Mouse (Mus musculus) lung, adult 18-20 months (tissue): ENCODE data around the gene Msx1.
"Not testable (repeated sequence)": the region's sequence is repeated elsewhere in the genome, so short reads cannot be mapped to it uniquely, and the experiment has no call there.

Experiments
- DNase-seq, 2 experiments: peaks; one replicate each; pipeline ENCODE4 v3.0.0; 2022; ENCODE audit warnings: mixed read lengths in 2 of 2

Msx1 gene

DNA sequence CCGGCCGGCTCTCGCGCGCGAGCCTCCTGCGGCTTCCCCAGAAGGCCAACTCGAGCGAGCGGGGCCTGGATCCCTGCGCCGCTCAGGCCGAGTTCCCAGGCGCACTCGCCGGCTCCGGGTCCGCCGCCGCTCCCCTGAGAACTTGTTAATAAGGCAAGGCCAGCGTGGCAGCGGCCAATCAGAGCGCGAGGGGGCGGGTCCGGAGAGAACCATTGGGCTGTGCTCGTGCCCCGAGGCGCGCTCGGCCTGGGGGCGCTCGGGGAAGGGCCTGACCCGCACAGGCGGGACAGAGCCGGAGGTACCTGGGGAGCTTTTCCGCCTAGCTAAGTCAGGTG lies at the start of gene Msx1:
TSS of gene Msx1 (minus strand) at position 123 of the 335 bp plus-strand sequence.
- DNase-seq: peak; percentile 82 to 84

DNA sequence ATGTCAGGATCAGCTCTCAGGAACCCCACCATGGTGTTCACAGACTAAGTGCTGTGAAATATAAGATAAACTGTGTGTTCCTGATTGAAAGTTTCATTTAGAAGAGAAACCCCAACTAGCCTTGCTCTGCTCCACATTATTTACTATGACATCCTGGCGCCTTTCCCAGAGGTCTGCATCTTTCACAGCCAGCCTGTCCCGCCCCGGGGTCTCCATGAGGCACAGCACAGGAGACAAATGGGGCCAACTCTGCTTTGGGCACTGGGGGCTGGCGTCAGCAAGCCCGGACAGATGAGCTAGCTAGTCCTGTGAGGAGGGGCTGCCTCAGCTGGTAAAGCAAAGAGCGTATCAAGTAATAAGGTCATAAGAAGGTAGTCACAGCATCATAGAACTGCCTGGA lies 41.1 kb upstream of the Msx1 start:
- no peak for DNase-seq

DNA sequence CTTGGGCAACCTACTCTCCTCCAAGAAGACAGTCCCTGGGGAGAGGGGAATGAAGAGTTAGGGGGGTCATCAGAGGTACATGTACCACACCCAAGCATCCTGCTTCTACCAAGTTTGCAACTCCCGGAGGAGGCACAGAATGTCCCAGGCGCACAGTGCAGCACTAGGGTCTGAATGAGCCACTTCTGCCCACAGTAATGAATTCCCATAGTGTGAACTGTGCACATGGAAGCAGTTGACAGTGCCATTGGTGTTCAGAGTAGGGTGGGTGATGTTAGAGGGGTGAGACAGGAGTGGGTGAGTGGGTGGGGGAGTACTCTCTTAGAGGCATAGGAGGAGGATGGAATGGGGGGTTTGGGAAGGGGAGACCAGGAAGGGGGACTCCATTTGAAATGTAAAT lies 39.9 kb upstream of the Msx1 start:
- no peak for DNase-seq

DNA sequence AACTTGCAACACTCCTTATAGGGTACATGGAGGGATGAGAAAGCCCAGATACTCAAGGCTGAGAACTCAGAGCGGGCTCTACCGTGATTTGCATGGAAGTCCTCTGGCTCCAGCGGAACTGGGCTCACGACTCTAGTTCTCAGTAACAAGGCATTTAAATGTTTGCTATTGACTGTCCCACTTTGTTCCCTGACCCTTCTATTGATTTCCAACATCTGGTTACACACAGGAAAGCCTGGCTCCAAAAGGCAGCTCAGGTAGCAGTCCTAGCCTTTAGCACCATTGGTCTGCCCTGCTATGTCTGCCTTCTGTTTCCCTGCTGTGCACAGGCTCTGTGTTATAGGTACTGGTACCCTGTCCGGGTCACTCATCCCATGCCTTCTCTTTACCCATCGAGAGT lies 36.5 kb upstream of the Msx1 start:
- no peak for DNase-seq

DNA sequence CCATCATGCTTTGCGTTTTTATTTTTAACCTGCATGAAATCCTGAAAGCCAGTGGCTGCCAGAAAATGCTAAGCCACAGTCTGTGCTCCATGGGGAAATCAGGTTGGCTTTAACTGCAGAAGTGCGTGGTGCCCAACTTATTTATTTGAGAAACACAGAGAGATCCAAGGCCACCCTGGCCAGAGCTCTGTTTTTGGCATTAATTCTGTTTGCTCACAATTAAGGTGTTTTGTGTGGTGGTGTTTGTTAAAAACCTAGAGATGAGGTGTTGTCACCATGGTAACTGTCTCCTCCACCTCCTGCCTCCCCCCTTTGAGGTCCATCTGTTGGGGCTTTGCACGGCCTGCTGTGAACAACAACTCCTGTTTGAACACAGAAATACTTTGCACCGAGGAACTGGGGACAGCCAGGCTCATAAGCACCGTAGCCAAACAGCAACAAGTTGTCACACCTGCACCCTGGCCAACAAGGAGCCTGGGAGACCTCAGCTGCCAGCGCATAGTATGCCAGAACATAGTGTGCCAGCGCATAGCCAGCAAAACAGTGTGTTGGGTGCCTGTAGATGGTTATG lies 35.9 kb upstream of the Msx1 start:
- DNase-seq: no peak

DNA sequence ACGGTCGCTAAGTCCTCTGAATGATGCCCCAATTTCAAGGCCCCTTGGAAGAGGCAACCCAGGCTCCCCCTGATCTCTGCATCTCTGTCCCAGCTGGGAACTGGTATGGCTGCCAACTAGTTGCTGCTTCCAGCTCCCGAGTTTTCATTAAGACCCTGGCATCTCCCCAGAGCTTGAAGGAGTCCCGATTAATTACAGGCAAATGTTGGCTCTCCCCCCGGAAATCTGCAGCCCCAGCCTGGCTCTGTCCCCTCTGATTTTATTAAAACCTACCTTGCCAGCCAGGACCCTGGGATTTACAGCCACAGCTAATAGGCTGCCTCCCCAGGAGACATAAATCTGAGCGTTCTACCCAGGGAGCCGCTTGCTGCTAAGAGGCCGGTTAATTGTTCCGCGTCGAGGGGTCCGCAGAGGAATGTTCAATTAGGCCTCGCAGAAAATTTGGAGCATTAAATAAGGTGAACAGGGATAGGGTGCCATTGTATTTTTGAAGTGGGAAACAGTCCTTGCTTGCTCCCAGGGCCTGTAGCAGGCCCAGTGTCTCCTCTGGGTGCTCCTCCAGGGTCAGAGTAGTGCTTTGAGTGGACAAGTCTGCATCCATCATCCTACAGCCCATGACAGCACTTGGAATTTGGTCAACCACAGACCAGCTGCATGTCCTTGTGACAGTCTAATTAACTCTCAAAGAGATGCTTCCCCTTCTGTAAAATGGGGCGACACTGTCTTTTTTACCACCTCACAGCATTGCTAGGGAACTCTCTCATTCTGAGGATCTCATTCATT lies 33.6 kb upstream of the Msx1 start:
- no peak for DNase-seq

DNA sequence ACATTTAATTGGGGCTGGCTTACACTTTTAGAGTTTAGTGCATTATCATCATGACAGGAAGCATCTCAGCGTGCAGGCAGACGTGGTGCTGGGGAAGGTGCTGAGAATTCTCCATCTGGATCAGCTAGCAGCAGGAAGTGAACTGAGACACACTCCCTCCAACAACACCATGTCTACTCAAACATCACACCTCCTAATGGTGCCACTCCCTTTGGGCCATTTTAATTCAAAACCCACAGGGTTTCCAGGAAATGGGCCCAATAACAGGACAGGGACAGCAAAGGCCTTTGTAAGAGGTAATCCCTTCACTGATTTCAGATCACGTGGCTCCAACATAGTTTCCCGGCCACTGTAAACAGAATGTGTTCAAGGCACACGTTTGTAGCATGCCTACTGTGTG lies 31.7 kb upstream of the Msx1 start:
- DNase-seq: no peak

DNA sequence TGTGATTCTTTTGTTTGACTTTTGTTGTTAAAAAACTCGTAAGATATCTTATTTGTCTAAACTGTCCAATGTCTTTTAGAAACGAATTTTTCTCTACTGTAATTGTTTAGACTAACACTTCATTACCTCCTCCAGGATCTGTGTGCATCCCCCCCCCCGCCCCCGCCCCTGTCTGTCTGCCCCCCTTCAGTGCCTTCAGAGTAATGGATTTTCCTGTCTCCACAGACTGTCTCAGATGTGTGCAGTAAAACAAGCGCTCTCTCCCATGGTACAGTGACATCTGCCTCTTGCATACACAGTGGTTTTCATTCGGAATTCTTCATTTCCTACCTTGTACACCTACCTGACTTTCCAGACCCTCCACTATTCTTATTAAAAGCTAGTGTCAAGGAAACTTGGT lies 29.9 kb upstream of the Msx1 start:
- no peak for DNase-seq

DNA sequence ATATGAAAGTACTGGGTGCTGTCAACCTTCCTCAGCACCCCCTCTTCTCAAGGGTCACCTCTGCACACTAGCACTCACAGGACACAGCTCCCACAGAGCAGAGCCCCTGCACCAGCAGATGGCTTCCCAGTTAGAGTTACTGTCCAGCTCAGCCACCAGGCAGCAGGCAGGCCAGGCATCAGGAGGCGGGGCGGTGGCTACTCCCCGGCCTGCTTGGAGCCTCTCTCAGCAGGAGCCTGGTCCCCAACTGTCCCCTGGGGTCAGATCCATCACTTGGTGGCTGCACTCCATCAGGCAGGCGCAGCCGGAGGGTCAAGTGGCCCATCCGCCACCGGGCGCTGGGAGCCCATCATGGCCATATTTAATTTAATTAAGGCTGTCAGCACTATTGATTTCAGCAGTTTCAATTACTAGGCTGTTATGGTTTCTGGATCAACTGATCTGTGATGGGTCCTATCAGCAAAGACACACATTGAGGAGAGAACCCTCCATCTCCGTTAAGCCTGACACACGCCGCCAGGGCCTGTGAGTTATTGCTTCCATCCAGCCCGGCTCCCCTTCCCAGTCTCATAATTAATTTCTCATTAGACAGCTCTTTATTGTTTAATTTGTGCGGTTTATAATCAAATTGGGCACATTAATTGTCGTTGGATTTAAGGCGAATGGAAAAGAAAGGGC lies 27.1 kb upstream of the Msx1 start:
- DNase-seq: no peak

DNA sequence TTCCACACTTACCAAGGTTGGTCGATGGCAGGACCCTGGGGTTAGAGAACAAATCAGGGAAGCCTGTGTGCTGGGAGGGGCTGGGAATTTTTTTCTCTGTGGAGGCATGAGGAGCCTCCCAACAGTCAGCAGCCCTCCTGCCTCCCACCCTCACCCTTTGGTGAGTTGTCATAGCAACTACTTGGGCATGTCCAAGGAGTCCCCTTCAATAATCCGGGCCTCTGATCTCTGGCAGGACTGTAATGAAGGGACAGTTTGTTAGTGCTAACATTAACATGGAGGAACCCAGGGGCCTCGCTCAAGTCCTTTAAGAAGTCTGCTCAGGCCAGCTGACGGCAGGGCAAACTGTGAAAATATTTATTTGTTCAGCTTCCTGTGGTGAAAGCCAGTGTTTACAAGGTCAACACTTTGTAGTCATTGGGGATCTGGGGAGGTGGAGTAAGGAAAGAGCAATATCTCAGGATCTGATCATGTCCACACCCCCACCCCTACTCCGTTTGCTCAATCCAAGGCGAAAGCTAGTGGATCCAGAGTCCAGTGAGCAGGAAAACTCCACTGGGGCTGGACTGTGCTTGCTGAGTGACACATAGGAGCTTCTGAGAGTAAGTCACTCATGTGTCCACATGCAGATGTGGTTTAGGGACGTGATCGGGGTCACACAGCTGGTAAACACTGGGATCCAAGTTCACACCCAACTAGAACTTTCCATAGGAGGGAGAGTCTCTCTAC lies 24.8 kb upstream of the Msx1 start:
- no peak for DNase-seq

DNA sequence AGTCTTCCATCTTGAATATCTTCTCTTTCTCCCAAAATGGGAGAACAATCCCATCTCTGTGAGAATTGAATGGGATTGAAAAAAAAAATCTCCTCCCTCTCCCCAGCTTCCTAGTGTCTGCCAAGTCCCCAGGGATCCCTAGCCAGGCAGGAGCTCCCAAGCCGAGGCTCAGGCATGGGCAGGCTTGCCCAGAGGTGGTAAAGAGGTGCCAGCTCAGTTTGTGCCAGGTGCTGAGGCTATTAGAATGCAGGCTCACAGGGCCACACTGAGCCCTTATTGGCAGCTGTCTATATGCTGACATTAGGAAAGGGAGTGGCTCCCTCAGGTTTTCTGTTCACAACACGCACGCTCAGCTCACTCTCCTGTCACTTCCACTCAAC lies 11.9 kb upstream of the Msx1 start:
- DNase-seq: no peak

DNA sequence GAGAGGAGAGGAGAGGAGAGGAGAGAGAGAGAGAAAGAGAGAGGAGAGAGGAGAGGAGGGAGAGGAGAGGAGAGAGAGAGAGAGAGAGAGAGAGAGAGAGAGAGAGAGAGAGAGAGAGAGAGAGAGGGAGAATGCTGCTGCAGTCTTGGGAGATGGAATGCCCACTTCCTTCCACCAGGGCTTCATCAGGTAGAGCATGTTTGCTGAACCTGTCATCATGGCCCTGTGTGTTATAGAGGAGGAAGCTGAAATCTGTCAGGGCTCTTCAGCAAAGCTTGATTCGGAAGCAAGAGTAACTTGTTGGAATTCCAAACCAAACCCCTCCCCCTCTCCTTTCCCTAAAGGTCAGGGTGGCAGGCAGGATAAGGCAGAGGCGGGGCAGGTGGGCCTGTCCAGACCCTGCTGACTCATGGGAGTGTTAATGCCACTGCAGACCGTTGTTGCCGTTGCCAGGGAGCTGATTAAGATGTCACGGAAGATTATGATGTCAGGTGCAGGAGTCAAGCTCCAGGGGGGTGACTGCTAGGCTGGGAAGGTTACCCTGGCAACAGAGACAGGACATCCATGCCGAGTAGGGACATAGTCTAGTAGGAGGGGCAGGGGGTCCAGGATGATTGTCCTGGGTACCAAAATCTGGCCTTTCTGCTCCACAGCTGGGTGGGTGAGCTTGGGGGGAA lies 11.3 kb upstream of the Msx1 start:
- DNase-seq: no peak

DNA sequence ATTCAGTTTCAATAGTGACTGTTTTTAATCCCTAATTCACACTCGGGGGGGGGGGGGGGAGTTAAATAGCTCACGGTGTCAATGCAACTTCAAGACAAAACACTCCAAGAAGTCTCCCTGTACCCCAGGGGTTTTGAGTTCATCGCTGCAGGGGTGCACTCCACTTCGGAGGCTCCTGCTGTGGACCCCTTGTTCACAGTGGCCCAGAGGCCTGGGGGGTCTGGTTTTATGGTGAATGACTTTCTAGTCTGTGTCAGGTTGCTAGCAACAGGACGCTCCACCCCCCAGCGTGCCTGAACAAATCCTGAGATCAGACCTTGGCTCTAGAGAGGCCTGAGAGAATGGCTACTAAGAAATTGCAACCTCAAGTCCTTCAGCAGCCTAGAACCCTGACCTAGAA lies 8.4 kb upstream of the Msx1 start:
- no peak for DNase-seq

DNA sequence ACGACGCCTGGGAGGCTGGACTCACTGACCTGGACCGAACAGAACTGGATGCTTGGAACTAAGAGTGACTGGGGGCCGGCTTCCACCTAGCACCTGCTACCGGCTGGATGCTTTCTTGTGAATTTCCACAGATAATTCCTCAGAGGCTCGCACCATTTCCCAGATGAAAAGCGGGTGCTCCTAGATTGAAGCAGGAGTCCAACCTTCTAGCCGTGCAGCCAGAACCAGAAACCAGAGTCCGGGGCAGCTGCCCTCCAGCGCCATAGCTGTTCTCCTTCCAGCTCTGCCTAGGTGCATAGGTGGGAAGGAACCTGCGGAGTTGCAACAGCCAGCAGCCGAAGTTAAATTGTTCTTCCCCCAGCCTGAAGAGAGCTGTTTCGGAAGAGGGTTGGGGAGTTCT lies 7.6 kb upstream of the Msx1 start:
- DNase-seq: no peak

DNA sequence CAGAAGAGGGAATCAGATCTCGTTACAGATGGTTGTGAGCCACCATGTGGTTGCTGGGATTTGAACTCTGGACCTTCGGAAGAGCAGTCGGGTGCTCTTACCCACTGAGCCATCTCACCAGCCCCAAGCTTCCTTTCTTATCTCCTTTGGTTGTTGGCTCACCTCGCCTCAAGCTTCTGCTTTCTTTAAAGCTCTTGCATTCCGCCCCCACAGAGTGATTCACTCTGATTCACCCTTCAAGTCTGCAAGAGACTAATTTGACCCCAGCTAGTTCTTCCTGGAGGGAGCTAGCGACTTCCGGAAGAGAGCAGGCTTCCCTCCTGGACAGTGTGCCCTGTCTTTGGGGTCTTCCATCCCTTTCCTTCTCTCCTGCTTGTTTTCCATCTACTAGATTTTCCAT lies 6.1 kb upstream of the Msx1 start:
- DNase-seq: not testable (repeated sequence)

DNA sequence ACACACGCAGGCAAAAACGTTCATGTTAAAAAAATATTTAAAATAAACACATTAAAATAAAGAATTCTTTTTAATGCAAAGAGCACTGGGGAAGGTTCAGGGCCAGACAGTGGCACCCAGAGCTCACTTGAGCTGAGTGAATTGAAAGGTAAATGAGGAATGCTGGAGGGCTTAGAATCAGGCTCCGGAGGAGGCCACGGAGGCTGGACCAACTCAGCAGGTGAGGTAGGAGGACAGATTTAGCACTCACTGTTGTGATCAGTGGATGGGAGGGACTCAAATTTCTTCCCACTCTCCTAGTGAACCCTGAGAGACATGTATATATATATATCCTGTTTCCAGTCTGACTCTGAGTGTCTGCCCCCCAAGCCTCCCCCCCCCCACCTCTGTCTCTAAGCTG lies 5.5 kb upstream of the Msx1 start:
- DNase-seq: no peak

DNA sequence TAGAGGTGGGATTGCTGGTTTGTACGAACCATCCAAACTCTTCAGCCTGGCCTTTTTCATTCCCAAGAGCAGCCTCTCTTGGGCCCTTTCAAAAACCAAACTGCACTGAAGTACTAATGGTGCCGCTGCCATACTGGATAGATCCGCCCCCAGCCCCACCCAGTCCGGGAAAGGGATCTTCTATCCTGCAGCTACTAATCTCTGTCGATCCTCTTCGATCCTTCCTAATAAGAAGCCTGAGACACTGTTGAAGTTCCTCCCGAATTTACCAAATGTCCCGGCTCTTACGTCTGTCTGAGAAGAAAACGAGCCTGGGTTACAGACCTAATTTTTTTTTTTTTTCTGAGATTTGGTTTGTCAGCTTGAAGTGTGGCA lies 4.9 kb upstream of the Msx1 start:
- DNase-seq: no peak

DNA sequence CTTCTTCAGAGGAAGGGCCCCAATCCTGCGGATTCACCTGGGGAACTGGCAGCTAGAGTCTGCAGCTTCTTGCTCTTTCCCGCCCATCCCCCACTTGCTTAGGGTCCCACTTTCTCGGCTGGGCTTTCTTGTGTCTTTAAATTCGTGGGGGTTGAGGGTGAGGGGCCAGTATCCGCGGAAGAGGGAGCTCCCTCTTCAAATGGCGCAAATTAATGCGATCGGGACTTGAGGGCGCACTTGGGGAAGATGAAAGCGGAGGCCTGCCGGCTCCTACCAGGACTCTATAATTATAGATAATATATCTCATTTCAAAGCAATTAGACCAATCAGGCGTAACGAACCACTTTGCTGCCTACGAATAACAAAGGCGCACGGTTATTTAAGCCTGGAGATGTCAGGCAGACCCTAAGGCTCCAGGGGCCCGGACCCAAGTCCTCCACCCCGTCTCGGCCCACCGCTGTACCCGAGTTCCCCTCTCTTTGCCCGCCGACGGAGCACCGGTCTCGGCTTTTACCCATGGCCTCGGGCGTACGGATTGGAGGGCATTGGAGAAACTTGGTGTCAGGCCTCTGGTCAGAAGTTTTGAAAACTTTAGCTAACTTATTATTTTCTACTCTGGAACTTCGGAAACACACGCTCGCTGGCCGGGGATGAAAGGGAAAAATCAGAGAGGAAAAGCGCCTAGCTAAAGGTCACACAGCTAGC lies 4.4 kb upstream of the Msx1 start:
- DNase-seq: no peak

DNA sequence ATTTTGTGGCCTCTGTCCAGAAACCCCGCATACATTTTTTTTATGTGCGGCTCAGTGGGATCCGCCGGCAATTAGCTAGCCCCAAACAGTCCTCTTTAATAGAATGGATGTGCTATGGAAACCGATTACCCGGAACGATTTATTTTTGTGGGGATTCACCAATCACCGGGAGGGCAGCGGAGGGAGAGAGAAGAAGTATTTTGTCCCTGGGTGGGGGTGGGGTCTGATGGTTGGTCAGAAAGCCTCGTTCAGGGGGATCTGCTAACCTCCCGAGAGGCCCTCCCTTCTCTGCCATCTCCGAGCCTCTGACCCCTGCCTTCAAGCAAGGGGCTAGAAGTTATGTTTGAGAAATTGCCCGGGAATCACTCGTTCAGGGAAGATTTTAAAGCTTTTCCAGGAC lies 3.6 kb upstream of the Msx1 start:
- no peak for DNase-seq

DNA sequence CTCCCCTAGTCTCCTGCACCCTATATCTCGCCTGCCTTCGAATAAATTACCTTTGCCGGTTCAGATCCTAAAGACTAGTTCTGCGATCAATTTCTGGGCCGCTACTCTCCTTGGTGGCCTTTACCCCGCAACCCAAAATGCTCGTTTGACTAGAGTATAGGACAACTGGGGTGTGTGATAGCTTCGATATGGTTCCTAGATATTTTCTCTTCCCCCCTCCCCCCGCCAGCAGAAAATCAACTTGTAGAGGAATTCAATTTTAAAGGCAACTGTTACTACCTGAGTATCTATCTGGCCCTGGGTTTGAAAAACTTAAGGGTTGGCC lies 3.2 kb upstream of the Msx1 start:
- no peak for DNase-seq

DNA sequence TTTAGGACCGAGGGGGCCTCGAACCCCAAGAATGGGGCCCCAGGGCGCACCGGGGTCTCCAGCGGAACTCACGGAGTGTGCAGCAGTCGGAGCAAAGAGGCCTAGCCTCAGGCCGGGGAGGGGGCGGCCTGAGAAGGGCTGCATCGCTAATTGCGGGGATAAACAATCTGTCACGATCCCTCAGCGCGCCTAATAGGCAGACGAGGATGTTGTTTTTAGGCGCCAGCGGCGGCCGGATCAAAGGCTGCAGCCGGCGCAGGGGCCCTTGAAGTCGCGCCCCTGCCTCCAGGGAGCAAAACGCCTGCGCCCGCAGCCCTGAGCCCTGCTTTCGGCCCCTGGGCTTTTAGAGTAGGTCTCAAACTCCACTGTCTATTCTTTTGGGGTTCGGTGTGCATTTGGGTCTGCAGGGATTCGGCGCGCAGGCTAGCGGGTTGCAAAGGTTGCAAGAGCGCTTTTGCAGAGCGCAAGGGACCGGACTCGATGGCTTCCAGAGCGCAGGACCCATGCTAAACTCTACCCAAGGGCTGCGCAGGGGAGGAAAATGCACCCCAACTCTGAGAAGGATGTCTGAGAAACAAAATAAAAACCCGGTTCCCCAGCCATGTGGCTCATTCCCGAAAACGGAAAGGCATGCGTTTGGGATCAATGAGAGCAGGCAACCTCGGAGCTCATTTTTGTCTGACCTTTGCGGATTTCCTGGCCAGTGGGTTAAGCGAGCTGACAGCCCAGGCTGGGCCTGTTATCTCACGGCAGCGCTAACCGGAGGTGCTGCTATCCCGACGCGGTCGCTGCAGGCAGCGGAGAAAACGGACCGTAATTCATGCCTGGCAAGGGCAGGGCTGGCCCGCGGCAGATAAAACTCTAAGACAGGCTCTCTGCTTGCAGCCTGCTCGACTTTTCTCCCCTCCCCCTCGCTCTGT lies 2.6 kb upstream of the Msx1 start:
- no peak for DNase-seq
